Mouse (Mus musculus) brain, adult 2 months (tissue): ENCODE data around the gene Cfap73.

ENCODE experiments used
- DNase-seq: peaks from one replicate; pipeline ENCODE4 v3.0.0; 2011; ENCODE audit warnings: low read depth, low spot score

Cfap73 gene

DNA sequence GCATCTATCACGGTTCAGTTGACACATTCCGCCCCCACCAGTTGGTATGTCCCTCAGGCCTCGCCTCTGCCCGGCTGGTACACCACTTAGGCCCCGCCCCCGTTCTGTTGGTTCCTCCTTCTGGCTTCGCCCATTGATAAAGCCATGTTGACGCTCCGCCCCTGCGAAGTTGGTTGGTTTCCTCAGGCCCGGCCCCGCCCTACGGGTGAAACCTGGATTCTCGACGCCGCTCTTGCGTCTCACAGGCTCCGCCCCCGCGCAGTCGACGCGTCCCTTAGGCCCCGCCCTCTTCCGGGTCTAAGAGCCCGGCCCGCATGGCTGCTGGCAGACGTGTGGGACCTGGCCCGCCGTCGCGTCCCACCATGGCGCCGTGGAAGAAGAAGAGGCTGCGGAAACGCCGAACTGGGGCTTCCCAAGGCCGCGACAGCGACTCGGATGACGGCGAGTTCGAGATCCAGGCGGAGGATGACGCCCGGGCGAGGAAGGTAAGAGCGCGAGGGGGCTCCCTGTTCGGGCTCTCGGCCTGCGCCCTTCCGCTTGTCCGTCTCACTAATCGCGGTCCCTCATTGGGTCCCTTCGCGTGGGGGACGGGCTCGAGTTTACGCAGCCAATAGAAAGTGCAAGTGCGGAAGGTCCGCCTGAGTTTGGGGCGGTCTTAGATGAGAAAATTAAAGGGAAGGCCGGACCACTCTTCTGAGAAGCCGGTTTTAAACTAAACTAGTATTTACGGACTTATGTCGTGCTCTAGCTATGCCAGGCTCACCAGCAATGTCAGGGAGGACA is 21.0 kb downstream of the Cfap73 start:
- peak; percentile 100 for DNase-seq

DNA sequence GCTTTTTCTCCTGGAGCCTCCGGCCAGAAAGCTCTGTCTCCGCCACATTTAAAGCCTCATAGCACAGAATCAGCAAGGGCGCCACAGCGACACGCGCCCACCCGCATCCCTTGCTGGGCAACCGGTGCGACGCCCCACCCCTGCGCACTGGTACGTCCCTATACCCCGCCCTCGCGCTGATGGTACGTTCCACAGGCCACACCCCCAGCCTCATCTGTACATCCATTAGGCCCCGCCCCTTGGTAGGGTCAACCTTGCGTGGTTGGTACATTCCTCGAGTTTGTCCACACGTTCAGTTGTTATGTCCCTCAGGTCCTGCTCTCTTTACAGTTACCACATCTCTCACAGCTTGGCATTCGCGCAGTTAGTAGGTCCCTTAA is 21.6 kb downstream of the Cfap73 start, which contains the start of the genes Rita1 and Ddx54:
Gene Rita1, minus strand, starts transcription at position 148 of the 380 bp plus-strand sequence.
Gene Ddx54, plus strand, starts transcription at position 298 of the 380 bp plus-strand sequence.
- DNase-seq: peak; percentile 99

DNA sequence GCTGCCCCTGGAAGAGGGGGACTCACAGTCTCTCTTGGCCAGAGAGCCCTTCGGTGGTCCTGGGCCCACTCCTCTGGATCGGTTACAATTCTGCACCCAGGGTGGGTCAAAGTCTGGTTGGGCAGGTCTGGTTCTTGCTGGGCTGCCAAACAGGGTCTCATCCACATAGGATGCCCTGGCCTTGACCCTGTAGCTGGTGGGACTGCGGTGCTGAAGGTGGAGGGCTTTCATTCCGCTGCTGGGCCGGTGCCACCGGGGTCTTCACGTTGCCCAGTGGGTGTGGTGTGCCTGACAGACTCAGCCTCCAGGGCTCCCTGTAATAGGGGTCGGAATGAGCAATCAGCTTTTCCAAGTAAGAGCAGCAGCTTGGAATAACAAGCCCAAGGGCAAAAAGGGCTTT is 22.6 kb downstream of the Cfap73 start:
- DNase-seq: no peak

DNA sequence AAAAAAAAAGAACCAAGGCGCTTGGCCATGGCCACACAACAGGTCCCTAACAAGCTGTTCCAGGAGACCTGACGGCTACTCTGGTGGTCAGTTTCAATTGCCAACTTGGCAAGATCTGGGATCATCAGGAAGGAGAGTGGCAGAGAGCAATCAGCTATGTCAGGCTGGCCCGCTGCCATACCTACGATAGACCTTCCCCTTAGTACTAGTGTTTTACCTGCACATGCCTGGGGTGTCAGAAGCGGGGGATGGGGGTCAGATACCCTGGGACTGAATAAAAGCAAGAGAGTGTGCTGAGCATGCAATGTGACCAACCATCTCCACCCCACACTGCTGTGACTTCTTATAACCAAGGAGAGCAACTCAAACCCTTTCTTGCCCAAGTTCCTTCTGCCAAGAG is 23.1 kb downstream of the Cfap73 start:
- no peak for DNase-seq

DNA sequence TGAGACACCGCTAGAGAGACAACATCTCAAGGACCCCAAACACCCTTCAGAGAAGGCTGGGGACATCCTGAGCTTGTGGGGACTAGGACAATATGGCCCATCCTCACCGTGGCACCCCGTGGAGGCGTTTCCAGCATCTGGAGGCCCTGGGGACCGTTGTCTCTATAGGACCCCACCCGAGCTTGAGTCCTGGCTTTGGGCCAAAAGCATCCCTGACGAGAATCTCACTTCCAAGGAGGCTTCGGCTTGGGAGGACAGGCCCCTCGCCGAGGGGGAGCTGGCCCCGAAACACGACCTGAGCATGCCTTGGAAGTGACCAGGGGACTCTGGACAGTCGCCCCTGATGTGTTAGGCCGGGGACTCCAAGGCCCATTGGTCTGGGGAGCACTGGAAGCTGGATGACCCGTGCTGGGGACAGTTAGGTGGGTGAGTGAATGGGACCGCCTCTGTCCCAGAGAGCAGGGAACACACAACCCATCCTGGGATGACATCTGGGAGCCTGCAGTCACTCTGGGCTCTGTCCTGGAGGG is 24.7 kb downstream of the Cfap73 start:
- DNase-seq: no peak

DNA sequence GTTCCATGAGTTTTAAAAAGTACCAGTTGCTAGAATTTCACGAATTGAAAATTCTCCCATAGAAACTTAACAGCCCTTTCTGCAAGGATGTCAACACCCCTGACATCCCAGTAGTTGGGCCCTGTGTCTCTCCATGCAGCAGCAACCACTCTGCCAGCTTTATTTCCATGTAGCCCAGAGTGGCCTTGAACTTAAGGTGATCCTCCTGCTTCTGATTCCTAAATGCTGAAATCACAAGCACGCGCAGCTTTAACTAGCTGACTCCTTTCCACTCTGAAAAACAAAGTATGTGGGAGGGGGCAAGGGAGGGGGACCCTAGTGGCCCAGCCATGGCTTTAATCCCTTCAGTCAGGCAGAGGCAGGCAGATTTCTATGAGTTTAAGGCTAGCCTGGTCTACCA is 26.7 kb downstream of the Cfap73 start:
- no peak for DNase-seq

DNA sequence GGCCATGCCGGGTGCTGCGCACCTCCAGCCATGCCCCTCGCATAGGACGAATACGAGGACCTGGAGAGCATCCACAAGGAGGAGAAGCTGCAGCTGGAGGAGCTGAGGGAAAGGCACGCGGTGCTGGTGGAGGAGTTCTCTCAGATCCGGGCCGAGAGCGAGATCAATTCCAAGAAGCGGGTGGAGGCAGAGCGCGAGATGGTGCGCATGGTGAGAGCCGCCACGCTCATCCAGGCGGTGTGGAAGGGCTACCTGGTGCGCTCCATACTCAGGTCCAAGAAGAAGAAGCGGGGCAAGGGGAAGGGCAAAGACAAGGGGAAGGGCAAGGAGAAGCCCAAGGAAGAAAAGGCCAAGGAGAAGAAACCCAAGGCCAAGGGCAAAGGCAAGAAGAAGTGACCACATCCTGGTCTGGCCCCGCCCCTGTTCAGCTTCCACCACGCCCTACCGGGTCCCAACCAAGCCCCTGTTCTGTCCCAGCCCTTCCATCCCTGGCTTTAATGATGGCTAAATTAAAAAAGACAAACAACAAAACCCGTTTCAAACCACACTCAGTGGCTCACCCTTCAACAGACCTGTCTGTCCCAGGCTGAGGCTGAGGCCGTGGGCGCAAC is 27.3 kb downstream of the Cfap73 start:
- DNase-seq: peak; percentile 41

DNA sequence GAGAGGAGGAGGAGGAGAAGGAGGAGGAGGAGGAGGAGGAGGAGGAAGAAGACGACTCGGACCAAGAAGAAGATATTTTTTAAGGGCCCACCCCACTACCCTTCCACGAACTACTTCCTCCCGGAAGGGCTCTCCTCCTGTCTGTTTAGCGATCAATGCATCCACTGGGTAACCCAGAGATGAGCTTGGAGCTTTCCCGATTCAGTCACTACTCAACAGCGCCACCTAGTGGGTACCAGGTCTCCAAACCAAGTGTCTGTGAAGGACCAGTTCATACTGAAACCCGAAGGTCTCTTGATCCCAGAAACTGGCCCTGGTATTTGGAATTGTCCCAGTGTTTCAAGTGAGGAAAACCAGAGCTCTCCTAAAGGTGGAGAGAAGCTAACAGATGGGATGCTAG is 28.3 kb downstream of the Cfap73 start:
- peak; percentile 97 for DNase-seq

DNA sequence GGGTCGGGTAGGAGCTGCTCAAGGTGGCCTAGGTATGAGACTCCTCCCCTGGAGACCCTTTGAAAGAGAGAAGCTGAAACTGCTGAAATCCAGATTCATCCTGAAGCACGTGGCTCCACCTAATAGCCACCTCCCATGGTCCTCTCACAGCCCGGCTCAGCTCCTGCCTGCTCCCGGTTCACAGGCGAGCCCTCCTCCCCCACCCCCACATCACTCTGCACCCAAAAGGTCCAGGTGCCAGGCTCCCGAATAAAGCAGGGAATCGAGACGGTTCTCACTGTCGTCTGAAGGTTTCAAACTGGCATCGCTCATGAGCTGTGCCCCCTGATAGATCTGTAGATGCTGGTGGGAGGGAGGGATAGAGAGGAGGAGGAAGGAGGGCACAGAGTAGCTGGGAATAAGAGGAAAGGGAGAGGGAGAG is 28.8 kb downstream of the Cfap73 start:
- DNase-seq: peak; percentile 32

DNA sequence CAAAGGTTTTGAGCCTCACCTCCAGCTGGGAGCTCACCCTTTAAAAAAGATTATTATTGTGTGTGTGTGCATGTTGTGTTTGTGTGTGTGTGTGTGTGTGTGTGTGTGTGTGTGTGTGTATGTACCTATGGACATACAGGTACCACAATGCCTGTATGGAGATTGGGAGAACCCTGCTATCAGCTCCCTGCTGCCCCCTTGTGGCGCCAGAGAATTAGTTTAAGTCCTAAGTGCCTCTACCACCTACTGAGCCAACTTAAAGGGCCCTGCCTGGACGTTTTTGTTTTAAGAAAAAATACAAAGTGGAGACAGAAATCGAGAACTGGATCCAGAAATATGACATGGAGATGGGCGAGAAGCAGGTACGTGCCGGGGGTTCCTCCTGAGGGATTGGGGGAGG is 29.2 kb downstream of the Cfap73 start:
- DNase-seq: peak; percentile 91

DNA sequence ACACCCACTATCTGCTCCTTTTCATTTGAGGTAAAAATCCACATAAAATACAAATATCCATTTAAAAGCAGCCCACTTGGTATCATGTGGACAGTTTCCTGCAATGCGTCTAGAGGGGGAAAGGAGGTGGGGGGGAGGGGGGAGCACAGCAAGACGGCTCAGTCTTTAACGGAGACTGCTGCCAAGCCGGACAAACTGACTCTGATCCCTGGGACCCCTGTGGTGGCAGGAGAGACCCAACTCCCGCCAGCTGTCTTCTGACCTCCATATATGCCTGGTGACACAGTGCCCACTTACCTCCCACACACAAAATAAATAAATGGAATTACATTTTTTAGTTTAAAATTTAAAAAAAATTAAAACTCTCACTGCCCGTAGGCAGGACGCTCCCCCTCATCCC is 30.5 kb downstream of the Cfap73 start:
- no peak for DNase-seq

DNA sequence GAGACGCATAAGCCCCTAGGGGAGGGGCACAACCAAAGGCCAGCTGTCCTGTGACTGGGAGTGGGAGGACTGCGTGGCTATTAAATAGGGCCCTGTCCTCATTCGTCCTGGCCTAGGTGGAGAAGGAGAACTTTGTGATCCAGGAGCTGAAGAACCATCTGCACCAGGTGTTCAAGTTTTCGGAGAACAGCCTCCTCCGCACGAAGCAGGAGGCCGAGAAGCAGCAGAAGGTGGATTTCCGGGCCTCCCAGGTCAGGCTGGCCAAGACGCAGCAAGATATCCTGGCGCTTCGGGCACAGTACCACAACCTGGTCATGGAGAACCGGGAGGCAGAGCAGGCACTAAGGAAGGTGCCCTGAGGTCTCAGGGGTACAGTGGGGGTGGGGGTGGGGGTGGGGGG is 31.8 kb downstream of the Cfap73 start:
- no peak for DNase-seq

DNA sequence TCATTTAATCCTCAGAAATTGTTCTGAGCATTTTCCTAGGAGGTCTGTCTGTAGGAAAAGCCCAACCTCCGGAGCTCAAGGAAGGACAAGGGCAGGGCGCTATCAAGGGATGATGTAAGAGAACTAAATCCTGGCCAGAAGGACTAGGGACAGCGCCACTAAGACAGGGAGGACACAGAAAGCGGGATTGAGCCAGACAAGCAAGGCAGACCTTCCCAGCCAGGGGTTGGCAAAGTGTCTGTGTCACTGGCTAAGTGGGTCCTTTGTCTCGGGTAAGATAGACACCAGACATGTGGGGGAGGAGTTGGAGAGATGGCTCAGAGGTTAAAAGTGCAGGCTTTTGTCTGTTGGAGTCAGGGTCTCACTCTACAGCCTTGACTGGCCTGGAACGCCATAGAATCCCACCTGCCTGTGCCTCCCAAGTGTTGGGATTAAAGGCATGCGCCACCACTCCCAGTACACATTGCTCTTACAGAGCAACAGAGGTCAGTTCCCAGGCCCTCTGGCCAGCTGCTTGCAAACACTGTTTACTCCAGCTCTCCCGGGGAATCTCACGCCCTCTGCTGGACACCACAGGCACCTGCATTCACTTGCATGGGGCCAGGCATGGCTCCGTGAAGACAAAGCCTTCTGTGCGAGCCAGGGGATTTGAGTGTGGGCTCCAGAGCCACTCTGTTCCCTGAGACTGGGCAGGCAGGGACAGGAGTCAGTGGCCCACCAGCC is 32.9 kb downstream of the Cfap73 start:
- peak; percentile 49 for DNase-seq

DNA sequence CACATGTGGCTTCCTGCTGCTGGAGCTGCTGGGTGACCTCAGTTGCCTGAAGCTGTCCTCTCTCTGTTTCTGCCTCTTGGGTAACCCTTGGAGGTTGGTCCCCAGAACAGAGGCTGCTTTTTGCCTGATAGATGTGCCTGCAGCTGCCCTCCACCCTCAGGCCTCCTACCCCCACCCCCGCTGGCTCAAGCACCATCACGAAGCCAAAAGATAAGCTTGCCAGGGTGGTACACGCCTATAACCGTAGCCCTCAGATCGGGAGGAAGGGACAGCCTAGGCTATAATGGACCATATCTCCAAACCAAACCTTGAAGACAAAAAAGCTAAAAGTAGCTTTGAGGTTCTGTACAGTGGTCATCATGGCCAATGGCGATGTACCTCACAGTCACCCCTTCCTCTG is 34.4 kb downstream of the Cfap73 start:
- no peak for DNase-seq

DNA sequence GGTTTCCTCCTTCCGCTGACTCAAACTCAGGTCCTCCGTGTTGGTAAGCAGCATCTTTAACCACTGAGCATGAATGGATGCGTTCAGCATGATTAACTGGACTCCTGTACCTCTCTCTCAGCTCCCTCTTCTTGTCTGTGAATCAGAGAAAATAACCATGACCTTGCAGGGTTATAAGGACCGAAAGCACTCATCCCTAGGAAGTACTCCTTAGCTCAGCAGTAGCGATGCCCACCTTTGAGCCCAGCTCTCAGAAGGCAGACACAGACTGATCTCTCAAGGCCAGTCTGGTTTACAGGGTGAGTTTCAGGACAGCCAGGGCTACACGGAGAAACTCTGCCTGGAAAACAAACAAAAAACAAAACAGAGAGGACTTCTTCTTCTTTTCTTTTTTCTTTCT is 39.5 kb downstream of the Cfap73 start:
- no peak for DNase-seq

DNA sequence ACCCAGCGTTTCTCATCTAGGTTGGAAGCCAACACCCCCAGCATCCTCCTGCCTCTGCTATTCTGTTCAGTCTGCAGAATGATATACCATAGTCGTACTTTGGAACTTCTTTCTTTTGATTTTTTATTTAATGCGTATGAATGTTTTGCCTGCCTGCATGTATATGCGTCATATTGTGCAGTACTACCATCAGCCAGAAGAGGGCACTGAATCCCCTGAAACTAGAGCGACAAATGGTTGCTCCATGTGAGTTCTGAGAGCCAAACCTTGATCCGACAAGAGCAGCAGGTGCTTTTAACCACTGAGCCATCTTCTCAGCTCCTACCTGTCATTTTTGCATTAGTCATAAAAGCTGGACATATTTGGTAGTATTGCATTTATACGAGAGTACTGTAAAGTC is 41.9 kb downstream of the Cfap73 start:
- DNase-seq: no peak

DNA sequence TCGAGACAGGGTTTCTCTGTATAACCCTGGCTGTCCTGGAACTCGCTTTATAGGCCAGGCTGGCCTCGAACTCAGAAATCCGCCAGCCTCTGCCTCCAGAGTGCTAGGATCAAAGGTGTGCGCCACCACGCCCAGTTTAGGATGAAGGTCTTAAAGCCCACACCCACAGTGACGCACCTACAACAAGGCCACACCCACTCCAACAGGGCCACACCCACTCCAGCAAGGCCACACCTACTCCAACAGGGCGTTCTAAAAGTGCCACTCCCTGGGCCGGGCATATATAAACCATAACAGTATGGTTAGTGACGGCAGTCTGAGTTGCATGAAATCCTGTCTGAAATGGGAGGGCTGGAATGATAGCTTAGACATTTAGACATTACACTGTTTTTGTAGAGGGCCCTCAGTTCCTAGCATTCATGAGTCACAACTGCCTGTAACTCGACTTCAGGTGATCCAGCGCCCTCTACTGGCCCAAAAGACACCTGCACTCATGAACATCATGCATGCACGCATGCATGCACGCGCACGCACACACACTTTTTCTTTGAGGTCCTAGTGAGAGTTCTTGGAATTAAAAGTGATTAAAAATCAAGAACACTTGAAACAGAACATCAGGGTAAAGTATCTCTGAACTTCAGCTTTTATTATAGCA is 43.6 kb downstream of the Cfap73 start:
- DNase-seq: no peak

DNA sequence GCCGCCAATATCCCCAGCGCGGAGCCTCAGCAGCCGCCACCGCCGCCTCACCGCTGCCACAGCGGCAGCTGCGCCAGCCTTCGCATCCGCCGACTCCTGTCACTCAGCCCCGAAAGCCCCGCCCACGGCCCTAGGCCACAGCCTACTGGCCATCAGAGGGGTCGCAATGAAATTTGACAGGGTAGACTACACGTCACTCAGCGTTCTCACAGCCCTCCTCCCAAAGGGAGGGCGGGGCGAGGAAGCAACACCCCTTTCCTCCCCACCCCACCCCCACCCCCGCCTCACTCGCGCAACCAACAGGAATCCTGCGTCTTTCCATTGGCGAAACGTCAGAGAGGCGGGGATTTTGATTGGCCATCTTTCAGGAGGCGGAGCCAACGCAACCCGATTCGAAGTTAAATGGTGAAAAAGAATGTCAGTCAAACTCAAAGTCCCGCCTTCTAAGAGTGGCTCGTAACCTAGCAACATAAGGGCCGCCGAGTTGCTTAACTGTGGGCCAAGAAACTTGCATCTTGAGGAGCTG is 45.4 kb downstream of the Cfap73 start, which contains the start of the genes Tpcn1 and Iqcd:
Gene Tpcn1, minus strand, starts transcription at position 105 of the 526 bp plus-strand sequence.
Gene Iqcd, plus strand, starts transcription at position 448 of the 526 bp plus-strand sequence.
- peak; percentile 100 for DNase-seq

DNA sequence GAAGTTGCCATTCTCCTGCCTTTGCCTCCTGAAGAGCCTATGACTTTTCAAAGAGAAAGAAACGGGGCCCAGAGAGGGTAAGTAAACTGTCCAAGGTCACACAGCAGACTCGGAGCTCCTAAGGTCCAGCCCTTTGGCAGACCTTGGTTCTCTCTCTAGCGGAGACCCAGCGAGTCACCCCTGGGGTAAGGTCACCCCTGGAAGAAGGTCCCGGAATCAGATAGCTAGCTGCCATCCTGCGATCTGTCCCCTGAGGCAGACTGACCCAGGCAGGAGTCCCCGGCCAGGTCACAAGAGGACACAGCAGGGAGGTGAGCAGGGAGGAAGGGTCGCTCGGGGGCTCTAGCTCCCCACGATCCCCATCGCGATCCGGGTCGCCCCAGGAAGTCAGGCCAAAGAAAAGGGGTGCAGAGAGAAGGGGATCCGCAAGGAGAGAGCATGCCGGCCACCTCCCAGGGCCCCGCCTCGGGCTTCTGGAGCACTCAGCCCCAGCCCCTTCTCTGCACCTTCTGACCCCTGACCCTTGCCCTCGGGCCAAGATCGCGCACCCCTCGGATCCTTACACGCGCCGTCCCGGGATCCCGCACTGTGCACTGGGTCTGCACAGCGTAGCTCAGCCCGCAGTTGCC is 46.0 kb downstream of the Cfap73 start:
- no peak for DNase-seq

DNA sequence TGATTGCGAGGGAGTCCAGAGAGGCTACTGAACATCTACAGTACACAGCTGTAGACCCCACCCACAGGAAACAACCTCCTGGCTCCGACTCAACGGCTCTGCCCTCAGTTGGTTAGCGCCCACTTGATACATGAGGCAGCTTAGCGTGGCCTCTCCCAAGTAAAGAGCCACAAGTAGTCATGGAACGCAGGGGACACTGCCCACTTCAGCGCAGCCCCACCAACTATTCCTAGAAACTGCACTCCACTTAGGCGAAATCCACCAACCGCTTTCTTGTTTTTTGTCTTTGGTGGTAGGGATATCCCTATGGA is 46.5 kb downstream of the Cfap73 start:
- DNase-seq: no peak
